Mouse (Mus musculus): ENCODE results near the gene Fam166b. TPM values are rescaled to one million over a fixed set of nuclear protein-coding genes. Genes with fewer than 3 reads are reported as not detected.

Fam166b gene
- polyA plus RNA-seq, 1 experiment from 2014 or later: not detected

Other genes with a start within 250 kb of the Fam166b start
- gene Atp8b5, start 162.0 kb downstream of the Fam166b start, polyA plus RNA-seq (2015; fragmentation: Nextera tagmentation; extraction: Ambion mirVana): 0.09 and 0.12 TPM in 2 replicates
- 0.75 and 0.82 TPM in 2 replicates for gene Rusc2, start 47.2 kb downstream of the Fam166b start, polyA plus RNA-seq (2015; fragmentation: Nextera tagmentation; extraction: Ambion mirVana)
- 0.95 and 0.98 TPM in 2 replicates for gene Tesk1, start 12.8 kb upstream of the Fam166b start, polyA plus RNA-seq (2015; fragmentation: Nextera tagmentation; extraction: Ambion mirVana)
- 0.48 and 0.70 TPM in 2 replicates for gene Cd72, start 25.5 kb upstream of the Fam166b start, polyA plus RNA-seq (2015; fragmentation: Nextera tagmentation; extraction: Ambion mirVana)
- gene Sit1, start 54.6 kb upstream of the Fam166b start, polyA plus RNA-seq (2015; fragmentation: Nextera tagmentation; extraction: Ambion mirVana): not detected in 2 replicates
- 34.2 and 34.3 TPM in 2 replicates for gene Ccdc107, start 63.8 kb upstream of the Fam166b start, polyA plus RNA-seq (2015; fragmentation: Nextera tagmentation; extraction: Ambion mirVana)
- 29.4 and 35.8 TPM in 2 replicates for gene Arhgef39, start 70.6 kb upstream of the Fam166b start, polyA plus RNA-seq (2015; fragmentation: Nextera tagmentation; extraction: Ambion mirVana)
- gene Car9, start 77.8 kb upstream of the Fam166b start, polyA plus RNA-seq (2015; fragmentation: Nextera tagmentation; extraction: Ambion mirVana): 0.85 and 1.0 TPM in 2 replicates
- 28.8 and 31.9 TPM in 2 replicates for gene Tpm2, start 94.6 kb upstream of the Fam166b start, polyA plus RNA-seq (2015; fragmentation: Nextera tagmentation; extraction: Ambion mirVana)
- gene Creb3, start 133.2 kb upstream of the Fam166b start, polyA plus RNA-seq (2015; fragmentation: Nextera tagmentation; extraction: Ambion mirVana): 20.6 and 21.9 TPM in 2 replicates
- 38.6 and 42.4 TPM in 2 replicates for gene Tln1, start 133.6 kb upstream of the Fam166b start, polyA plus RNA-seq (2015; fragmentation: Nextera tagmentation; extraction: Ambion mirVana)
- 13.8 and 15.1 TPM in 2 replicates for gene Rgp1, start 149.6 kb upstream of the Fam166b start, polyA plus RNA-seq (2015; fragmentation: Nextera tagmentation; extraction: Ambion mirVana)
- 16.5 and 18.1 TPM in 2 replicates for gene Gba2, start 149.7 kb upstream of the Fam166b start, polyA plus RNA-seq (2015; fragmentation: Nextera tagmentation; extraction: Ambion mirVana)
- gene Msmp, start 155.4 kb upstream of the Fam166b start, polyA plus RNA-seq (2015; fragmentation: Nextera tagmentation; extraction: Ambion mirVana): 0.60 TPM in 1 of 2 replicates, not detected in the other
- gene Npr2, start 202.8 kb upstream of the Fam166b start, polyA plus RNA-seq (2015; fragmentation: Nextera tagmentation; extraction: Ambion mirVana): 0.80 and 0.89 TPM in 2 replicates
- 0.10 and 0.12 TPM in 2 replicates for gene Spag8, start 224.5 kb upstream of the Fam166b start, polyA plus RNA-seq (2015; fragmentation: Nextera tagmentation; extraction: Ambion mirVana)
- 66.4 and 66.9 TPM in 2 replicates for gene Hint2, start 227.3 kb upstream of the Fam166b start, polyA plus RNA-seq (2015; fragmentation: Nextera tagmentation; extraction: Ambion mirVana)
- 0.19 and 0.23 TPM in 2 replicates for gene Tmem8b, start 239.8 kb upstream of the Fam166b start, polyA plus RNA-seq (2015; fragmentation: Nextera tagmentation; extraction: Ambion mirVana)
- gene Fam221b, start 240.0 kb upstream of the Fam166b start, polyA plus RNA-seq (2015; fragmentation: Nextera tagmentation; extraction: Ambion mirVana): 1.3 and 1.8 TPM in 2 replicates

Measured in liver, embryonic 13.5 days (tissue).